In genomic region chr11:56641716-56642115, GRCm38 (mm10) we compare ENCODE assay signal across 31 mouse cellular contexts.
"Had no signal": no experiment of that assay in that cellular context is flagged by ENCODE, and none has a peak within 500 bp of the region (broad histone marks: within the 10 kb centered on the region; RNA-seq: fewer than 3 reads in every experiment).

No protein-coding gene starts in this region.

- H3K36me3 ChIP-seq: limb, embryonic 10.5 days; limb, embryonic 12.5 days; limb, embryonic 13.5 days; limb, embryonic 15.5 days; liver, embryonic 12.5 days; liver, embryonic 13.5 days; liver, embryonic 15.5 days; lung, embryonic 15.5 days; midbrain, embryonic 10.5 days; midbrain, embryonic 12.5 days; midbrain, embryonic 15.5 days; neural tube, embryonic 12.5 days; neural tube, embryonic 13.5 days had no signal

- DNase-seq: left cerebral cortex, postnatal 4 days; liver; liver, embryonic 13.5 days; liver, postnatal 0 days; lung, adult 18-20 months; lung, adult 2 months; lung, embryonic 14.5 days; lung, postnatal 10 days; lung, postnatal 14 days; lung, postnatal 36 days; lung, postnatal 4 days had no signal

- H3K4me3 ChIP-seq: limb, embryonic 10.5 days; limb, embryonic 12.5 days; limb, embryonic 13.5 days; limb, embryonic 15.5 days; liver, embryonic 12.5 days; liver, embryonic 13.5 days; liver, embryonic 15.5 days; lung, embryonic 15.5 days; megakaryocyte, embryonic 14.5 days; midbrain, embryonic 10.5 days; midbrain, embryonic 12.5 days; midbrain, embryonic 15.5 days; myocyte; neural tube, embryonic 12.5 days; neural tube, embryonic 13.5 days had no signal

- H3K4me2 ChIP-seq: limb, embryonic 12.5 days; limb, embryonic 13.5 days; limb, embryonic 15.5 days; liver, embryonic 11.5 days; liver, embryonic 12.5 days; liver, embryonic 13.5 days; liver, embryonic 15.5 days; lung, embryonic 14.5 days; lung, embryonic 15.5 days; midbrain, embryonic 11.5 days; midbrain, embryonic 12.5 days; midbrain, embryonic 15.5 days; neural tube, embryonic 12.5 days; neural tube, embryonic 13.5 days had no signal

- H3K9me3 ChIP-seq: limb, embryonic 10.5 days; limb, embryonic 12.5 days; limb, embryonic 13.5 days; limb, embryonic 15.5 days; liver, embryonic 12.5 days; liver, embryonic 13.5 days; liver, embryonic 15.5 days; lung, embryonic 15.5 days; megakaryocyte, embryonic 14.5 days; midbrain, embryonic 10.5 days; midbrain, embryonic 12.5 days; midbrain, embryonic 15.5 days; neural tube, embryonic 12.5 days; neural tube, embryonic 13.5 days had no signal

- H3K27me3 ChIP-seq: limb, embryonic 12.5 days; limb, embryonic 13.5 days; limb, embryonic 15.5 days; liver, embryonic 12.5 days; liver, embryonic 13.5 days; liver, embryonic 15.5 days; lung, embryonic 15.5 days; megakaryocyte, embryonic 14.5 days; midbrain, embryonic 12.5 days; midbrain, embryonic 15.5 days; neural tube, embryonic 12.5 days; neural tube, embryonic 13.5 days had no signal

- H3K4me1 ChIP-seq: limb, embryonic 10.5 days; limb, embryonic 12.5 days; limb, embryonic 13.5 days; limb, embryonic 15.5 days; liver, embryonic 12.5 days; liver, embryonic 13.5 days; liver, embryonic 15.5 days; lung, embryonic 15.5 days; megakaryocyte, embryonic 14.5 days; midbrain, embryonic 15.5 days; neural tube, embryonic 12.5 days had no signal

- H3K9ac ChIP-seq: limb, embryonic 12.5 days; limb, embryonic 13.5 days; limb, embryonic 15.5 days; liver, embryonic 12.5 days; liver, embryonic 13.5 days; liver, embryonic 14.5 days; liver, embryonic 15.5 days; liver, postnatal 0 days; lung, embryonic 14.5 days; lung, embryonic 15.5 days; midbrain, embryonic 12.5 days; midbrain, embryonic 15.5 days; neural tube, embryonic 12.5 days; neural tube, embryonic 13.5 days had no signal

- H3K27ac ChIP-seq: limb, embryonic 10.5 days; limb, embryonic 12.5 days; limb, embryonic 13.5 days; limb, embryonic 15.5 days; liver, embryonic 12.5 days; liver, embryonic 13.5 days; liver, embryonic 14.5 days; liver, embryonic 15.5 days; lung, embryonic 15.5 days; macrophage; midbrain, embryonic 10.5 days; midbrain, embryonic 12.5 days; midbrain, embryonic 15.5 days; neural tube, embryonic 12.5 days; neural tube, embryonic 13.5 days had no signal

- ATAC-seq: liver, embryonic 12.5 days; liver, postnatal 0 days; lung, postnatal 0 days; midbrain, embryonic 15.5 days; midbrain, embryonic 16.5 days had no signal
